Mouse (Mus musculus) hindbrain, postnatal 0 days (tissue): Measurements from ENCODE around the gene Mx1. TPM values are rescaled to one million over a fixed set of nuclear protein-coding genes. Genes with fewer than 3 reads are reported as not detected.

ENCODE experiments used
- ATAC-seq: fragments of 200-750 bp; cut with Nextera tagmentation; 2 replicates; pipeline ENCODE4 v1.8.0; 2017; ENCODE audit warnings: mild to moderate bottlenecking, moderate TSS enrichment, moderate library complexity
- DNase-seq: peaks from one replicate; pipeline ENCODE4 v3.0.0-alpha.2; 2015; ENCODE audit warnings: low spot score
- H3K27ac ChIP-seq: fragments of 300-500 bp; sonication (generic); 2 replicates; pipeline ENCODE4 v1.5.1; 2014; ENCODE audit warnings: mild to moderate bottlenecking
- H3K27me3 ChIP-seq: fragments of 300-500 bp; sonication (generic); 2 replicates; pipeline ENCODE4 v1.6.1; 2014; ENCODE audit warnings: low read length, mixed read lengths; ENCODE audit not compliant: insufficient read depth
- H3K36me3 ChIP-seq: fragments of 300-500 bp; sonication (generic); 2 replicates; pipeline ENCODE4 v1.6.1; 2014; ENCODE audit warnings: low read length, mixed read lengths; ENCODE audit not compliant: insufficient read depth
- H3K4me1 ChIP-seq: fragments of 300-500 bp; sonication (generic); 2 replicates; pipeline ENCODE4 v1.6.1; 2014; ENCODE audit warnings: antibody characterized with exemption, low read length, mixed read lengths; ENCODE audit not compliant: insufficient read depth
- H3K4me2 ChIP-seq: fragments of 300-500 bp; sonication (generic); 2 replicates; pipeline ENCODE4 v1.6.1; 2014; ENCODE audit warnings: low read depth, mild to moderate bottlenecking, low read length, moderate library complexity, mixed read lengths
- H3K4me3 ChIP-seq: fragments of 300-500 bp; sonication (generic); 2 replicates; pipeline ENCODE4 v1.5.1; 2014; ENCODE audit warnings: low read length
- H3K9ac ChIP-seq: fragments of 300-500 bp; sonication (generic); replicated peaks from 2 replicates; pipeline ENCODE4 v1.6.1; 2014; ENCODE audit warnings: mild to moderate bottlenecking, low read length, moderate library complexity, mixed read lengths
- H3K9me3 ChIP-seq: fragments of 300-500 bp; sonication (generic); 2 replicates; pipeline ENCODE4 v1.6.1; 2016; ENCODE audit warnings: low read length, mixed read lengths
- CTCF ChIP-seq: IDR thresholded peaks from 2 replicates; pipeline ENCODE4 v1.5.1; 2016; ENCODE audit warnings: antibody characterized with exemption, control low read depth, low read depth
- WGBS: fragments of 180-500 bp; shearing (Covaris S2); extraction: QIAGEN DNeasy Blood & Tissue Kit; methylation state at CpG from one replicate; pipeline ENCODE4 v1.1.7; 2014; 5-methylcytosine and 5-hydroxymethylcytosine counted together
- polyA plus RNA-seq: library from polyadenylated mRNA; unstranded; fragments of >200 nt; fragmentation: Nextera tagmentation; extraction: Ambion mirVana; gene quantifications from 2 replicates; pipeline ENCODE4 v1.2.1, GENCODE M21; 2015
- total RNA-seq: library from RNA; depleted of rRNA; stranded (reverse); fragments of >200 nt; gene quantifications from 2 replicates; pipeline ENCODE4 v1.2.3, GENCODE M21; 2014

Gene Mx1
- total and polyA plus RNA-seq, 2 experiments from 2014 or later: 0.21 to 0.42 TPM

- no peak for ATAC-seq
- DNase-seq: no peak
- 67% methylated on average over 4 of the region's 4 CpGs for WGBS
These were observed 31.4 kb downstream of the Mx1 start for GRCm38 (mm10) chr16:97431328-97431727.

GRCm38 (mm10) chr16:97430091-97430490 is 32.6 kb downstream of the Mx1 start:
- Histone ChIP-seq H3K36me3 (no peaks in the 10 kb centered on the region), H3K27ac (no peak overlapping the region), H3K4me3 (no peak overlapping the region), H3K9ac (no peak overlapping the region), H3K27me3 (no peaks in the 10 kb centered on the region), H3K4me2 (no peak overlapping the region), H3K9me3 (no peaks in the 10 kb centered on the region), H3K4me1 (no peaks in the 10 kb centered on the region)
- no peak for TF ChIP-seq CTCF
- ATAC-seq (no peak), DNase-seq (no peak)
- WGBS: 93% methylated on average over 4 of the region's 4 CpGs

More at GRCm38 (mm10) chr16:97431328-97431727, 31.4 kb downstream of the Mx1 start:
- no peak for TF ChIP-seq CTCF
- Histone ChIP-seq H3K4me1 (no peaks in the 10 kb centered on the region), H3K9ac (no peak overlapping the region), H3K4me2 (no peak overlapping the region), H3K36me3 (no peaks in the 10 kb centered on the region), H3K4me3 (no peak overlapping the region), H3K27ac (no peak overlapping the region), H3K9me3 (no peaks in the 10 kb centered on the region), H3K27me3 (no peaks in the 10 kb centered on the region)

- no peak for ATAC-seq
- Histone ChIP-seq H3K27ac (no peak overlapping the region), H3K27me3 (no peaks in the 10 kb centered on the region), H3K9ac (no peak overlapping the region), H3K36me3 (no peaks in the 10 kb centered on the region), H3K4me3 (no peak overlapping the region), H3K4me2 (no peak overlapping the region), H3K4me1 (no peaks in the 10 kb centered on the region), H3K9me3 (no peaks in the 10 kb centered on the region)
- 84% methylated on average over 3 of the region's 3 CpGs for WGBS
- DNase-seq: no peak
- TF ChIP-seq CTCF: no peak
These were observed 34.7 kb downstream of the Mx1 start for GRCm38 (mm10) chr16:97428026-97428425.

GRCm38 (mm10) chr16:97423627-97424026 is 39.1 kb downstream of the Mx1 start:
- Histone ChIP-seq H3K4me1 (no peaks in the 10 kb centered on the region), H3K4me3 (no peak overlapping the region), H3K9ac (no peak overlapping the region), H3K27ac (no peak overlapping the region), H3K4me2 (no peak overlapping the region), H3K9me3 (no peaks in the 10 kb centered on the region), H3K27me3 (no peaks in the 10 kb centered on the region), H3K36me3 (no peaks in the 10 kb centered on the region)
- no peak for TF ChIP-seq CTCF
- 72% methylated on average over 1 of the region's 1 CpGs for WGBS
- DNase-seq: no peak
- ATAC-seq: no peak

- Histone ChIP-seq H3K27me3 (no peaks in the 10 kb centered on the region), H3K27ac (no peak overlapping the region), H3K4me2 (no peak overlapping the region), H3K4me3 (no peak overlapping the region), H3K36me3 (no peaks in the 10 kb centered on the region), H3K9ac (no peak overlapping the region), H3K4me1 (no peaks in the 10 kb centered on the region), H3K9me3 (no peaks in the 10 kb centered on the region)
- WGBS: 68% methylated on average over 6 of the region's 6 CpGs
- TF ChIP-seq CTCF: no peak
- DNase-seq (no peak), ATAC-seq (no peak)
These were observed 41.0 kb downstream of the Mx1 start for GRCm38 (mm10) chr16:97421671-97422070.

- H3K4me1 ChIP-seq: no peaks in the 10 kb centered on the region
- H3K27ac ChIP-seq: no peak overlapping the region
- no peak overlapping the region for H3K9ac ChIP-seq
- no peak overlapping the region for H3K4me2 ChIP-seq
- no peaks in the 10 kb centered on the region for H3K27me3 ChIP-seq
- no peak overlapping the region for H3K4me3 ChIP-seq
- no peak for DNase-seq
- H3K36me3 ChIP-seq: no peaks in the 10 kb centered on the region
- ATAC-seq: no peak
- no peak for TF ChIP-seq CTCF
- WGBS: 91% methylated on average over 6 of the region's 6 CpGs
- no peaks in the 10 kb centered on the region for H3K9me3 ChIP-seq
These were observed 43.8 kb downstream of the Mx1 start for GRCm38 (mm10) chr16:97418749-97419453.

GRCm38 (mm10) chr16:97417896-97418542 is 44.7 kb downstream of the Mx1 start:
- TF ChIP-seq CTCF: peak; percentile 84
- Histone ChIP-seq H3K9me3 (no peaks in the 10 kb centered on the region), H3K9ac (no peak overlapping the region), H3K4me2 (no peak overlapping the region), H3K27me3 (no peaks in the 10 kb centered on the region), H3K4me1 (no peaks in the 10 kb centered on the region), H3K4me3 (no peak overlapping the region), H3K36me3 (no peaks in the 10 kb centered on the region), H3K27ac (no peak overlapping the region)
- DNase-seq (peak; percentile 75), ATAC-seq (peak; percentile 84)
- 25% methylated on average over 4 of the region's 4 CpGs for WGBS
